Mouse (Mus musculus) thymus, postnatal 36 days (tissue): ENCODE measurements around the gene Slc34a3.
A peak's percentile ranks its signal among the peaks of the same experiment; 100 is the strongest.

Experiments
- DNase-seq, 2 experiments: peaks; one replicate each; pipeline ENCODE4 v3.0.0; 2022; ENCODE audit warnings: mixed read lengths in 2 of 2

The Slc34a3 gene

DNA sequence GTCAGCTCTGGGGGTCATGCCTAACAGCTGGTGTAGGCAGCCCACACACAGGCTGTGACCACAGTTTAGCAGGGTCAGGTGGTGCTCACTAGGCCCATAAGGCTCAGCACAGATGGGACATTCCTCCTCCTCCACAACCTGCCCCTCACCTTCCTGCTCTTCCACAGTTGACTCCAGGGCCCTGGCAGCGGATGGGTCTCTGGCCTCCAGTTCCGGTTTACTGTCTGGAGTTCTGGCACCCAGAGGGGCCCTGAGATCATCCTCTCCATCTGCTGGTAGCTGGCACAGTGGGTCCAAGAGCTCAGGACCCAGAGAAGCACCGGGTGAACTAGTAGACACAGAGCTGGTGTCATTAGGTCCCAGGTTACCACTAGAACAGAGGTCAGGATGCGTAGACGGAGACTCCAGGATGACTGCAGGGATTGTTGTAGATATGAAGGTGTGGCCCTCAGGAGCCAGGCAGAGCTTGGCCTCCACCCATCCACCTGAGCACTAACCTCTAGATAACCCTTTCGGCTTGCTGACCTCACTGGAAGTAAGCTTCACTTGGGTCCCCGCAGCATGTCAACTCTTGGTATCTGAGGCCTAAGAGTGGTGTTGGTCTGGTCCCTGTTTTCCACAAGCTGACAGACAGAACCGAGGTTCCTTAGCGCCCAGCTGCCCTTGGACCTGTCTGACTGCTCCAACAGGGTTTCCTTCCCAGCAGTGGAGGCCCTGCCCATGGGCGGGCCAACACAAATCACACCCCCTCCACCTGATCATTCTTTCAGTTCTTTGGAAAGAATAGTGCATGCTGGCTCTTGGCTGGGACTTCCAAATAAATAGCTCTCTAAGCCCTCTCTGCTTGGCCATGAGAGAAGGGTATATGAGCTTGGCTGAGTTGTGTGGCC is 12.3 kb upstream of the Slc34a3 start, which contains the start of gene AL732309.1:
Gene AL732309.1, minus strand, starts transcription at position 681 of the 890 bp plus-strand sequence.
- DNase-seq = no peak

DNA sequence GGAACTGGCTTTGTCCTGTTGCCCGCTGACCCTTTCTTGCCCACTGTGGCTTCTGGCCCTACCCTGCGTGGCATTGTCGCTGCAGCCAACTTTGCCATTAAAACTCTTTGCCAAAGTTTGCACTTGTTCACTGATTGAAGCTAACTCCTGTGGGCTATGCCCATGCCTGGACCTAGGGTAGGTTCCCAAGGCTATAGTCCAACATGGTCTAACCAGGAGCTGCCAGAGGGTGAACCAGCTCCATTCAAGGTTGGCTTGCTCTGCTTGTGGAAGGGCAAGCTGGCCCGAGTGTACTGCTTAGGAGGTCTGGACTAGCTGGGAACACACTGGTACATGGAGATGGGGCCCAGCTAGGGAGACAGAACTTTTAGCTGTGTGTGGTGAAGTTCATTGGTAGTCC is 10.0 kb upstream of the Slc34a3 start:
- no peak for DNase-seq

DNA sequence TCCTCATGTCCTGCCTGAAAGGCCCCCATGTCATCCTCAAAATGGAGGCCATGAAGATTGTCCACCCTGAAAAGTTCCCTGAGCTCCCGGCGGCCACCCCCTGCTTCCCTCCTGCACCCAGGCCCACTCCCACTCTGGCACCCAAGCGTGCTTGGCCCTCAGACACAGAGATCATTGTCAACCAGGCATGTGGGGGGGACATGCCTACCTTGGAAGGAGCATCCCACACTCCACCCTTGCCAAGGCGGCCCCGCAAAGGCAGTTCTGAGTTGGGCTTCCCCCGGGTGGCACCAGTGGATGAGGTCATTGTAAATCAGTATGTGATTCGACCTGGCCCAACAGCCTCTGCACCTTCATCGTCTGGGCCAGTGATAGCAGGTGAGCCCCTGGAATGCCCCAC is 9.2 kb upstream of the Slc34a3 start:
- no peak for DNase-seq

DNA sequence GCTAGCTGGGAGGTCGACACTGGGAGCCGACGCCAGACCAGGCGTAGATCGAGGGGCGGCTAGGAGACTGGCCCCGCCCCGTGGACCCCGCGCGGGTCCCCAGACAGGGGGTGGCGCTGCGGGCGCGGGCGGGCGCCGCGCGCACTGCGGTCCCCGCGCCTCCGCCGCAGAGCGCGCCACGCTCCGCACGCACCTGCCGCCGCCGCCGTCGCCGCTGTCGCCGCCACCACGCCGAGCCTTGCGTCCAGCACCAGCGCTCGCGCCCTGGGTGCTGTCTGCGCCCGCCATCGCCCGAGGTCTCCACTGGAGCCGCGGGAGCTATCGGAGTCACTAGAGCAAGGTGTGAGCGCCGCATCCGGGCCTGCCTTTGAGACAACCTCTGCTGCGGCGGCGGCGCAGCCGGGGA is 7.9 kb upstream of the Slc34a3 start, which contains the start of the genes Rnf208 and Cysrt1:
Gene Rnf208, plus strand, starts transcription at position 155 of the 406 bp plus-strand sequence.
Gene Cysrt1, minus strand, starts transcription at position 352 of the 406 bp plus-strand sequence.
- peak; percentile 13 to 39 for DNase-seq

DNA sequence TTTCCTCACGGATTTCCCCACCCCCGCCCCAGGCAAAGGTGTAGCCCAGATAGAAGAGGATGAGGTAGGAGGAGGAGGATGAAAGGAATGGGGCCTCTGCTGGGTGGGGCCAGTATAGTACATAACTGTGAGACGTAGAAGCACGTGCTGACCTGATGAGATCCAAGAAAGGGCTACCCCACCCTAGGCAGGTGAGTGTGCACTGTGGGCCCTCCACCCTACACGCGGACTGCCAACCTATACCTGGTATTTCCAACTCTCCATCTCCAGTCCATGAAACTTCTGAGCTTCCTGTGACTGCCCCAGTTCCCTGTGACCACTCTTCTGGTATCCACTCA is 7.2 kb upstream of the Slc34a3 start:
- no peak for DNase-seq

DNA sequence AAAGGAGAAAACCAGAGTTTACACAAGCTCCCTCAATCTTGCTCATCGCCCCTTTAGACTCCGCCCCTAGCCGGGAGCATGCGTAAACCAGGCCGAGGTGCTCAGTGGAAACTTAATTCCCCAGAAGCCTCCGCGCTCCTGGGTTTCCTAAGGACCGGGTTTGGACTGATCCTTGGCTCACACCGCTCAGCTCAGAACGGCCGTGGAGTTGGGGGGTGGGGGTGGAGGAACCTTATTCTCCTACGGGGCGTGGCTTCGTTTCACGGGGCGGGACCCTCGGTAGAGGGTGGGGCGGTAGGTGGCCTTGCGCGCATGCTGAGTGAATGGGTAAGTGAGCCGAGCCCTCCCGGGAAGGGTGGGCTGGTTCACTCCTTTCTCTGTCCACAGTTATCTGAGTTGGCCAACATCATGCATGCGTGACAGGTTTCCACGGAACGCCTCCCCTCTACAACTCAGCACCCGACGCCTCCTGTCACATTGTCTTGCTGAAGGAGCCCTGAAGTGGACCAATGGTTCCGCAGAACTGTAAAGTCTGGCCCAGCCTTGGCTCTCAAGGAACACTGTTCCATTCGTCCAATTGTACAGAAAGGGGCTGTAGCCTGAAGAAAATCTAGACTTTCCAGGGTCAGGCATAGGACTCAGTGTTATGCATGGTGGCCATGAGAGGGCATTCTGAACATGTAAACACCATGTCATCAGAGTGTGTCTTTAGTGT is 6.7 kb upstream of the Slc34a3 start:
- DNase-seq = peak; percentile 33 to 50

DNA sequence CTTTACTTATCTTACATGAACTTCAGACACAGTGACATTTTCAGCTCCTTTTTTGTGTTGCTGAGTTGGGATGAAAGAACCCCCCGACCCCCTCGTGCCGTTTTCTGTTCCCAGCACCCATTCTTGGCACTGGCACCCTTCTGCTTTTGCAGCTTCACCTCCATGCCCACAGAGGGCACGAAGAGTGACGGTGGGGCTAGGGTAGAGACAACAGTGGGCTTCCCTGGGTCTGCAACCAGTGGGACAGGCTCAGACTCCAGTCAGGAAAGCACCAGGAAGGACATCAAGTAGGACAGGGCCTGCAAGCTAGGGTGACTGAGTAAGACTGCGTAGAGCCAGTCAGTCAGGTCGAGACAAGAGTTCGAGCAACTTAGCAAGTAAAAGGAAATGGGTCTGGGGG is 6.1 kb upstream of the Slc34a3 start:
- no peak for DNase-seq

DNA sequence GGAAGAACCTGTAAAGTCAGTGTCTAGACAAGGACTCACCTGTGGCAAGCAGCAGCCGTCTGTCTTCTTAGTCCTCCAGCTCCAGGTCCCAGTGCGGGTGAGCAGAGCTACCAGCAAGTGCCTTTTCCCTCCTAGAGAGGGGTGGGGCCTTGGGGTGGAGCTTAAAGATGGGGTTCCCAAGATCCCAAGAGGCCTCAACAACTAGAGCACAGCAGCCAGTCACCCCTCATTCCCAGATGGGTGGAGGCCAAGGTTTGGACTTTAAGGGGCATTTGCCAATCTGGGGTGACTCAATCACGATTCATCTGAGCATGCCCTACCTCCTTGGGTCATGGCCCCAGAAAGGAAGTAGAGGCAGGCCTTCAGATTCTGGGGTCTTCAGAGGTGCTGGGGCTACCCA is 5.6 kb upstream of the Slc34a3 start:
- no peak for DNase-seq

DNA sequence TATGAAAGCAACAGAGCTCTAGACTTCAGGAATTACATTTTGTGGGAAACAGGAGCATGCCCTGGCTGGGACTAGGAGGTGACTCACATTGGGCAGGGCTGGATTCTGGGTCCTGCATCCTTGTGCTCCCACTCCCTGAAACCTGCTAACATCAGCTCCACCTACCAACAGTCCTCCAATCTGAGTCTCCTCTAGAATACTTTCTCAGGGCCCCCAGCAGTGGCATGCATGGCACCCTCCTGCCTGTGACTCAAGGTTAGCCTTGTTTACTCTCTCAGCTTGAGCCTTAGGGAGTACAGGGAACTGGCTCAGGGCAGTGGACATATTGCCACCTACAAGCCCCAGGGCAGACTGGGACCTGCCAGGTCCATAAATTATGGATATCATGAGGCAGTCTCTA is 3.9 kb upstream of the Slc34a3 start:
- no peak for DNase-seq

DNA sequence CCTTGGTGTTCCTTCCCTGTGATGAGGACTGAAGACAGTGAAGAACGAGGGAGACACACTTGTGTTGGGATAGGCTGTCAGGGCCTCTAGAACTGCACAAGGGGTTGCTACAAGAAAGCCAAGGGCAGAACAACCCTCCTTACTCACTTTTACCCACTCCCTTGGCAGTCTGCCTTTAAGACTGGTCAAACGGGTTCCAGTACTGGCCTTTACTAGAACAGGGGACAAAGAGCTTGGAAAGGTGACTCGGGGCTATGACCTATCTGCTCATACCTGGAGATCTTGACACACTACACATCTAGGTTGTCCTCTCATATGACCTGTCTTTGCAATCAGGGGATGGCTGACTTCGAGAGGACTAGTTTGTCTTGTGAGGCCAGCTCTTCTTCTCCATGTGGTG is 3.4 kb upstream of the Slc34a3 start:
- no peak for DNase-seq

DNA sequence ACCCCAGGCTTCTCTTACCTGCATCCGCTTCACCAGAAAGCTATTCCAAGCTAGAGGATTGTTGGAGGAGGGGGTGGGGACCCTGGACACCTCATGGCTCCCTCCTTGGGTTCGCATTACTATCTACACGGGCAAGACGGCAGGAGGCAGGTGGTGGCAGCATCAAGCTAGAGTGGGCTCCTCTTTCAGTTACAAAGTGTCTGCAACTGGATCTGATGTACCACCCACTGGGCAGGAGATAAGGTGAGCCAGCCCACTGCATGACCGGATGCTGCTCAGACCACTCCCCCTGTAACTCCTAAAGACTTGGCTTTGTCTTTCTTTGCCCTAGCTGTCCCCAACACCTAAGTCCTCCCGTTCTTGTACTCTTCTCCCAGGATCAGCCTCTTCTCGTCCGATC is 2.5 kb upstream of the Slc34a3 start, which contains the start of gene Rnf224:
Gene Rnf224, minus strand, starts transcription at position 174 of the 400 bp plus-strand sequence.
- no peak for DNase-seq

DNA sequence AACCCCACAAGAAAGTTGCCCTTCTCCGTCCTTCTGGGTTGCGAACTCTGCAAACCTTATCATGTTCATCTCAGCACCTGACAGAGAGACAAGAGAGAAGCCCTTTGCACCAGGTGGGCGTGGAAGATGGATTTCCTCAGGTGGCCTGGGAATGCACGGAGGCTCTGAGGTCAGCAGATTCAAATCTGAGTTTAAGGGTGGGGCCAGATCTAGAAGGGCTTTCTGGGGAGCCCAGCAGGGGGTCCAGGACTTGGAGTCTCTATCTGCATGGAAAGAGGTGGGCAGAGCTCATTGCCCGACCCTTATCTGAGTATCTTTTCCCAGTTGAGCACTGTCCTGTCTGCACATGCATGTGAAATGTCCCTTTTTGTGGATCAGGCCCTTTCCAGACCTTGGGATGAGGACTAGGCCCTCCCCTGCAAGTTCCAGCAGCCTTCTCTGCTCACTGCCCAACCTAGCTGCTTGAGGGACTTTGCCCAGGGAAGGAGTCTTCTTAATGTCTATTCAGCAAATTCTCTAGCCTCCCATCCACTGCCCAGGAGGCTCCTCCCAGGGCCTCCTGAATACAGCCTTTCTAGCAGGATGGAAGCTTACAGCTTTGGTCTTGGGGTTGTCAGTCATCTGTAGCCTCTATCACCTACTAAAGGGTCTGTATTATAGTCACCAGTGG is 522 bp upstream of the Slc34a3 start:
- no peak for DNase-seq

DNA sequence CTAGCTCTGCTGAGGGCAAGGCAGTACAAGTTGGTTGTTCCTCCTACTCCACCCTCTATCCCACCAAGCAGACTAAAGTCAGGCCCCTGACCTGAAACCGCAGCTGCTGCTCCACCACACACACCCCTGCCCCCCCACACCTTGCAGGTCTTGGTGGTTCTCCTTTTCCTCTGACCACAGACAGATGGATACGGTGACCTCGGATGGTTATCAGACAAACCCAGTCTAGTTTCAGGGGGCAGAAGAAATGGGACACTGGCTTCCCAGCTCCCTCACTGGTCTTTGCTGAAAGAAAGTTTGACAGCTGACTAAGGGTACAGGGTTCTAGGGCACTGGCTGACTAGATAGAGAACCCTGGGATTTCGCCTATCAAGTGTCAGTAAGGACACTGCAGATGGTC is 743 bp downstream of the Slc34a3 start:
- no peak for DNase-seq

DNA sequence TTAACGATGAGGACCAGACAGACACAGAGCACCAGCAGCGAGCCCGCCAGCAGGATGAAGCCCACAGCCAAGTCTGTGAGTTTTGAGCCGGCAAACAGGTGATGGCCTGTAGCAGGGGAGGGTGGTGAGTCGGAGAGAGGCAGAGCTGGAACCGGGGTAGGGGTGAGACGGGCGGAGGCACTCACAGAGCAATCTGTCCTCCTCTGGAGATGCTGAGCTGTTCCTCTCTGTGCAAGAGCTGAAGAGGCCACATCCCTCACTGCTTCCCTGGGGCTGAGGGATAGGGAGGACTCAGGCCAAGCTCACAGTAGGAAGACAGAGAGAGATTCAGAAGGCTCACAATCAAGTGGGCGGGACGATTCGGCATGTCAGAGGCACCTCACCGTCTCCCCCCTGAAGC is 3.1 kb downstream of the Slc34a3 start:
- DNase-seq = no peak

DNA sequence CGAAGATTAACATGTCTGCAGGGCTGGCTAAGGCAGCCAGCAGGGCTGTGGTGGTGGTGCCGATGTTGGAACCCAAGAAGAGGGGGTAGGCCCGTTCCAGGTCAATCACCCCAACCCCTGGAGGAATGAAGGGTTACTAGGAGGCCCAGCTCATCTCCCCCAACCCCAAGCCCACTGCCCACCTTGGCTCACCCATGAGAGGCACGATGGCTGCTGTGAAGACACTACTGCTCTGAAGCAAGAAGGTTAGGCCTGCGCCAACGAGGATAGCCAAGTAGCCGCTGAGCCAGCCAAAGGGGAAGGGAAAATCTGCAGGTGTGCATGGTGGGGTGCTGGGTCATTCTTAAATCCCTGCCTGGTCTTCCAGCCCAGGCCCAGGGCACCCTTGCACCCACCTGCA is 3.6 kb downstream of the Slc34a3 start:
- no peak for DNase-seq

DNA sequence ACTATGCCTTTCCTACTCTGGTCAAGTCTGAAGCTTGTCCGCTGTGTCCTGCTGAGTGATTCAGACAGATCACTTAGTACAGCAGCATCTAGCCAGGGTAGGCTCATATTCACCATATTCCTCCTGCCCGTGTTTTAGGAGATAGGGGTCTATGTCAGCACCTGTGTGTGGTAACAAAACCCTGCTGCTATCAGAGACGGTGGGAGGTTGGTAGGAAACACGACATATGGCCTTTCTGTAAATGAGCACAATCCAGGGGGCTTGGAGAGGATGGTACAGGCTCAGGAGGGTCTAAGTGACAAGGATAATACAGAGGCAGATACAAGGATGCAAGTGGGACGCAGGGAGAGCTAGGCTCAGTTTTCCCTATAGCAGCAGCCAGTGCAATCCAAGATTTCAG is 4.6 kb downstream of the Slc34a3 start:
- DNase-seq = no peak

DNA sequence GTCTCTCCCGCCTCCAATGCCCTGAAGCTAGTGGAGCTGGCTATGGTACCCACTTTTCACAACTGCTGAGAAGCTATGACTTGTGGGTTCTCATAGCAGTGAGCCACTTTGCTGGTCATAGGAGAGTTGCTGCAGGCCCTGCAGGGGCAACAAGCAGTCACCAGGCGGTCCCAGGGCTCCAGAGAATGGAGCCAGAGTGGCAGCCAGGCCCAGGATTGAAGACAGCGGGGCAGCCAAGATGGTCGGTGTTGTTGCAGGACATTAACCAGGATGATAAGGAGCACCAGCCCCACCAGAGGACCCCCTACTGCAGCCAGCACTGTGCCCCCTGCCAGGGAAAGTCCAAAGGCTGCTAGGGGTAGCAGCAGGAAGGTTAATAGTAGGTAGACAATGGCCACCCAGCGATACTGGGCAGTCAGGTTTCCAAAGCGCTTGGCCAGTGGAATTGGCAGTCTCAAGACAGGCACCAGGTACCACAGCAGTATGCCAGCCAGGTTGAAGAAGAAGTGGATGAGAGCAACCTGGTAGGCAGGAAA is 5.1 kb downstream of the Slc34a3 start:
- DNase-seq = peak in 1 of 2 experiments; percentile 21

DNA sequence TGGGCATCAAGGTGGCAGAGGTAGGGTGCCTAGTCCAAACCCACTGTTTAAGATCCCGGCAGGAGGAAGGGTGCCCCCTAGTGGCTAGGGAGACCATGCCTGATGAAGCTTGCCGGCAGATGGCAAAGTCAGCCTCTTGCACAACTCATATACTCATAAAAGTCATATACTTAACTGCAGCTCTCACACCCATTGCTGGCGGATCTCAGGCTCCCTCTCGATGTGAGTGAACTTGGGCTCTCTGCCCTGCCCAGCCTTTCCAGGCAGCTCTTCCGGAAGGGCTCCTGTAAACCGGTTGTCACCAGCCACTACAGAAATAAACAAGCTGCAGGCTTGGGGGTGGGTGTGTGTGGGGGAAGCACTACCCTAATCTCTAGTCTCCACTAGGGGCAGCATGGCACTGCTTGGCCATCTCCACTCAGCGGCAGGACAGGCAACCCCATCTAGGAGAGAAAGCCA is 5.7 kb downstream of the Slc34a3 start:
- peak; percentile 83 to 85 for DNase-seq

DNA sequence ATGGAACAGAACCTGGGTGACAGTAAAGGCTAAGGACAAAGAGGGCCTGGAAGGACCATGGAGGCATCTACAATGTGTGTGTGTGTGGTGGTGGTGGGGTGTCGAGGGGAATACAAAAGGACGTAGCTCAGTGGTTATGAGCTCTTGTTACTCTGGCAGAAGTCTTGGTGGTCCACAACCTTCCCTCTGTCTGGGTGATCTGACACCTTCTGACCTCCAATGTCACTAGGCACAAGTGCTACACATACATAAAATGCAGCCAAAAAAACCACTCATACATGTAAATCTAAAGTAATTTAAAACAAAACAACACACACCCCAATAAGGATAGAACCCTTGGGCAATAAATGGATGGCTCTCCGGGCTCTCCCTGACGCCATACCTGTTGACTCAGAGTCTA is 6.8 kb downstream of the Slc34a3 start:
- no peak for DNase-seq

DNA sequence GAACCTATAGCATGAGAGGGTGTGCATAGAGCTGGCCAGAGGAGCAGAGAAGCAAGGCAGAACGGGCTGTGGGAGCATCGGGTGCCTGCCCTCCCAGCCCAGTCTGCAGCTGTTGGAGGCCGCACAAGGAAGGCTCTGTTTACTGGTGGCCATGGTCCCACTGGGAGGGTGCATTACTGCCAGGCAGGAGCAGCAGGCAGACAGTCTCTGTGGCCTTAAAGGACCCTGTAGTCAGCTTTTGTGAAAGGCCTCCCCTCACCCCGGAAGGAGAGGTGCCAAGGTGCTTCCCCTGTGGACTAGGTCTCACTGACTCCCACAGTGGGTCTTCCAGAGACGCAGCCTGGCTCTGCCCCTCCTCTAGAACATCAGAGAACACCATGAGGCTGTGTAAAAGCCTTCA is 7.3 kb downstream of the Slc34a3 start:
- DNase-seq = no peak

DNA sequence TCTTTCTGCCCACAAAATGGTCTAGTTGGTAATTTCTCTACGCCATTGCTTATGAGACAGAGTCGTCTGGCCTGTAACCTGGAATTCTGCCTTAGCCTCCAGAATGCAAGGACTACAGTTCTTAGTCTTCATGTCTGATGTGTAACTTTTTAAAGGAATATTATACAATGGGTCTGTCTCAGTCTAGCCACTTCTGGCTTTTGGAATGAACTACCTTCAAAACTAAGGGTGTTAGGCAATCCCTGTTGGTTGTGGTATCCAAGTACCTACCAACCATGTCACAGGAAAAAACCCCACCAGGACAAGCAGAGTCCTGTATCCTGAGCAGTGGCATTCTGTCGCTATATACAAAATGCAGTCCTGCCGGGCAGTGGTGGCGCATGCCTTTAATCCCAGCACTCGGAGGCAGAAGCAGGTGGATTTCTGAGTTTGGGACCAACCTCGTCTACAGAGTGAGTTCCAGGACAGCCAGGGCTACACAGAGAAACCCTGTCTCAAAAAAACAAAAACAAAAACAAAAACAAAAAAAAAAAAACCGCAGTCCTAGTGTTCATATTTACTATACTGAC is 8.3 kb downstream of the Slc34a3 start:
- DNase-seq = no peak
